Mouse (Mus musculus) lung, adult 18-20 months (tissue): ENCODE measurements around the gene Gpr162.
A peak's percentile ranks its signal among the peaks of the same experiment; 100 is the strongest.

ENCODE experiments used
- DNase-seq, 2 experiments: peaks; one replicate each; pipeline ENCODE4 v3.0.0; 2022; ENCODE audit warnings: mixed read lengths in 2 of 2

The Gpr162 gene

GRCm38 (mm10) chr6:124879390-124879789, 15.6 kb upstream of the Gpr162 start:
- DNase-seq: no peak

- DNase-seq: no peak
These were observed 10.6 kb upstream of the Gpr162 start for GRCm38 (mm10) chr6:124874348-124874747.

- DNase-seq: no peak
These were observed 2.8 kb upstream of the Gpr162 start for GRCm38 (mm10) chr6:124866560-124866959.

- DNase-seq: no peak
These were observed 2.1 kb upstream of the Gpr162 start for GRCm38 (mm10) chr6:124865766-124866362.

- no peak for DNase-seq
These were observed 592 bp downstream of the Gpr162 start for GRCm38 (mm10) chr6:124863125-124863657.

GRCm38 (mm10) chr6:124862406-124863124, 1.2 kb downstream of the Gpr162 start:
- DNase-seq: no peak

GRCm38 (mm10) chr6:124861802-124862201, 2.0 kb downstream of the Gpr162 start:
- no peak for DNase-seq

- no peak for DNase-seq
These were observed 2.5 kb downstream of the Gpr162 start for GRCm38 (mm10) chr6:124861266-124861665.

GRCm38 (mm10) chr6:124860511-124860910, 3.3 kb downstream of the Gpr162 start:
- DNase-seq: no peak

GRCm38 (mm10) chr6:124859725-124860124, 4.1 kb downstream of the Gpr162 start:
- peak; percentile 74 to 78 for DNase-seq

GRCm38 (mm10) chr6:124858561-124859318, 5.0 kb downstream of the Gpr162 start:
- DNase-seq: no peak

- DNase-seq: no peak
These were observed 5.8 kb downstream of the Gpr162 start for GRCm38 (mm10) chr6:124857840-124858530.

GRCm38 (mm10) chr6:124856916-124857839, 6.6 kb downstream of the Gpr162 start, which contains the start of gene P3h3:
TSS of gene P3h3 (minus strand) at chr6:124857752.
- DNase-seq: peak; percentile 80 to 84

GRCm38 (mm10) chr6:124856321-124856720, 7.5 kb downstream of the Gpr162 start:
- no peak for DNase-seq

GRCm38 (mm10) chr6:124854647-124855046, 9.1 kb downstream of the Gpr162 start:
- no peak for DNase-seq

- no peak for DNase-seq
These were observed 13.2 kb downstream of the Gpr162 start for GRCm38 (mm10) chr6:124850535-124850934.

GRCm38 (mm10) chr6:124847305-124847704, 16.5 kb downstream of the Gpr162 start:
- peak; percentile 85 to 91 for DNase-seq

- no peak for DNase-seq
These were observed 23.3 kb downstream of the Gpr162 start, which contains the start of gene Gnb3 for GRCm38 (mm10) chr6:124840241-124841167. TSS of gene Gnb3 (minus strand) at chr6:124840275.

- no peak for DNase-seq
These were observed 24.0 kb downstream of the Gpr162 start for GRCm38 (mm10) chr6:124839805-124840204.

GRCm38 (mm10) chr6:124836411-124836810, 27.4 kb downstream of the Gpr162 start:
- no peak for DNase-seq
